Mouse (Mus musculus): ENCODE data around the gene Eif3k. TPM values are rescaled to one million over a fixed set of nuclear protein-coding genes. Genes with fewer than 3 reads are reported as not detected.

Gene Eif3k
- total RNA-seq, 1 experiment, result 474 TPM

GRCm38 (mm10) chr7:29008714-29009113 lies 27.1 kb upstream of the Eif3k start:
- no peak overlapping the region for H3K4me3 ChIP-seq (ENCODE audit: insufficient read depth in 1 of 2, low read depth in 1 of 2, low read length in 2 of 2, poor library complexity in 1 of 2, severe bottlenecking in 1 of 2)
- no peaks in the 10 kb centered on the region for H3K36me3 ChIP-seq (ENCODE audit: control insufficient read depth, insufficient read depth, low read length, poor library complexity, severe bottlenecking)
- no peak for DNase-seq (ENCODE audit: low read depth, low spot score)
- no peak overlapping the region for H3K27ac ChIP-seq (ENCODE audit: insufficient read depth, low read depth, low read length, poor library complexity, severe bottlenecking)
- in situ Hi-C loops (cut with MboI; ENCODE audit: low sequenced_read_pairs in 2 of 2, unreplicated experiment in 2 of 2), result no loop called here
- peaks cover 0 to 1% of the 10 kb centered on the region in 2 experiments; a peak in 1 of 4 replicates for H3K4me1 ChIP-seq (ENCODE audit: control insufficient read depth in 2 of 2, insufficient read depth in 2 of 2, low read length in 2 of 2, poor library complexity in 1 of 2)
- no peak overlapping the region for H3K9ac ChIP-seq (ENCODE audit: insufficient read depth, low read depth, low read length, poor library complexity, severe bottlenecking)
- no peaks in the 10 kb centered on the region for H3K9me3 ChIP-seq (ENCODE audit: control insufficient read depth, insufficient read depth, low read depth, low read length)
- TF ChIP-seq HCFC1 (IDR thresholded peaks at IDR 0.05; ENCODE audit: borderline replicate concordance, insufficient read depth, low read length), result no peak
- no peak for TF ChIP-seq ZNF384 (IDR thresholded peaks at IDR 0.05; ENCODE audit: low read depth, low read length)
- no peak for TF ChIP-seq ZC3H11A (IDR thresholded peaks at IDR 0.05; ENCODE audit: borderline replicate concordance, low read depth, low read length)
- TF ChIP-seq CHD2 (IDR thresholded peaks at IDR 0.05; ENCODE audit: low read depth, low read length), result no peak
- TF ChIP-seq MAFK (IDR thresholded peaks at IDR 0.05; ENCODE audit: insufficient read depth, low read depth, low read length), result no peak

- Histone ChIP-seq H3K9ac (ENCODE audit: insufficient read depth, low read depth, low read length, poor library complexity, severe bottlenecking) (no peak overlapping the region), H3K36me3 (ENCODE audit: control insufficient read depth, insufficient read depth, low read length, poor library complexity, severe bottlenecking) (no peaks in the 10 kb centered on the region), H3K9me3 (ENCODE audit: control insufficient read depth, insufficient read depth, low read depth, low read length) (no peaks in the 10 kb centered on the region), H3K4me3 (ENCODE audit: insufficient read depth in 1 of 2, low read depth in 1 of 2, low read length in 2 of 2, poor library complexity in 1 of 2, severe bottlenecking in 1 of 2) (no peak overlapping the region), H3K4me1 (ENCODE audit: control insufficient read depth in 2 of 2, insufficient read depth in 2 of 2, low read length in 2 of 2, poor library complexity in 1 of 2) (no peaks in the 10 kb centered on the region; a peak in 1 of 4 replicates), H3K27ac (ENCODE audit: insufficient read depth, low read depth, low read length, poor library complexity, severe bottlenecking) (no peak overlapping the region)
- no peak for DNase-seq (ENCODE audit: low read depth, low spot score)
- no peak for TF ChIP-seq ZNF384 (IDR thresholded peaks at IDR 0.05; ENCODE audit: low read depth, low read length)
- no peak for TF ChIP-seq MAFK (IDR thresholded peaks at IDR 0.05; ENCODE audit: insufficient read depth, low read depth, low read length)
- no peak for TF ChIP-seq CHD2 (IDR thresholded peaks at IDR 0.05; ENCODE audit: low read depth, low read length)
- in situ Hi-C loops (cut with MboI; ENCODE audit: low sequenced_read_pairs in 2 of 2, unreplicated experiment in 2 of 2), result no loop called here
These were observed 26.5 kb upstream of the Eif3k start for GRCm38 (mm10) chr7:29008171-29008570.

GRCm38 (mm10) chr7:29007224-29008101 lies 25.8 kb upstream of the Eif3k start:
- Histone ChIP-seq H3K27ac (ENCODE audit: insufficient read depth, low read depth, low read length, poor library complexity, severe bottlenecking) (no peak overlapping the region; the same call in 1 of the 2 replicates), H3K4me3 (ENCODE audit: insufficient read depth in 1 of 2, low read depth in 1 of 2, low read length in 2 of 2, poor library complexity in 1 of 2, severe bottlenecking in 1 of 2) (no peak overlapping the region), H3K9ac (ENCODE audit: insufficient read depth, low read depth, low read length, poor library complexity, severe bottlenecking) (no peak overlapping the region), H3K36me3 (ENCODE audit: control insufficient read depth, insufficient read depth, low read length, poor library complexity, severe bottlenecking) (no peaks in the 10 kb centered on the region), H3K4me1 (ENCODE audit: control insufficient read depth in 2 of 2, insufficient read depth in 2 of 2, low read length in 2 of 2, poor library complexity in 1 of 2) (no peaks in the 10 kb centered on the region), H3K9me3 (ENCODE audit: control insufficient read depth, insufficient read depth, low read depth, low read length) (no peaks in the 10 kb centered on the region)
- DNase-seq (ENCODE audit: low read depth, low spot score), result no peak
- TF ChIP-seq ZNF384 (IDR thresholded peaks at IDR 0.05; ENCODE audit: low read depth, low read length), result no peak
- TF ChIP-seq MAFK (IDR thresholded peaks at IDR 0.05; ENCODE audit: insufficient read depth, low read depth, low read length), result no peak
- no peak for TF ChIP-seq ZC3H11A (IDR thresholded peaks at IDR 0.05; ENCODE audit: borderline replicate concordance, low read depth, low read length)
- no peak for TF ChIP-seq HCFC1 (IDR thresholded peaks at IDR 0.05; ENCODE audit: borderline replicate concordance, insufficient read depth, low read length)
- no peak for TF ChIP-seq CHD2 (IDR thresholded peaks at IDR 0.05; ENCODE audit: low read depth, low read length)
- in situ Hi-C loops (cut with MboI; ENCODE audit: low sequenced_read_pairs in 2 of 2, unreplicated experiment in 2 of 2), result no loop called here

GRCm38 (mm10) chr7:29000651-29001605 lies 19.3 kb upstream of the Eif3k start:
- TF ChIP-seq HCFC1 (IDR thresholded peaks at IDR 0.05; ENCODE audit: borderline replicate concordance, insufficient read depth, low read length) (0 out of 2 replicates have a peak, but pooled peaks have one; percentile 19), MAFK (IDR thresholded peaks at IDR 0.05; ENCODE audit: insufficient read depth, low read depth, low read length) (no peak), ZNF384 (IDR thresholded peaks at IDR 0.05; ENCODE audit: low read depth, low read length) (no peak), ZC3H11A (IDR thresholded peaks at IDR 0.05; ENCODE audit: borderline replicate concordance, low read depth, low read length) (no peak), CHD2 (IDR thresholded peaks at IDR 0.05; ENCODE audit: low read depth, low read length) (no peak)
- Histone ChIP-seq H3K36me3 (ENCODE audit: control insufficient read depth, insufficient read depth, low read length, poor library complexity, severe bottlenecking) (no peaks in the 10 kb centered on the region), H3K27ac (ENCODE audit: insufficient read depth, low read depth, low read length, poor library complexity, severe bottlenecking) (no peak overlapping the region), H3K9ac (ENCODE audit: insufficient read depth, low read depth, low read length, poor library complexity, severe bottlenecking) (peak overlapping the region; percentile 19), H3K4me3 (ENCODE audit: insufficient read depth in 1 of 2, low read depth in 1 of 2, low read length in 2 of 2, poor library complexity in 1 of 2, severe bottlenecking in 1 of 2) (peak overlapping the region; percentile 65 to 77), H3K9me3 (ENCODE audit: control insufficient read depth, insufficient read depth, low read depth, low read length) (no peaks in the 10 kb centered on the region), H3K4me1 (ENCODE audit: control insufficient read depth in 2 of 2, insufficient read depth in 2 of 2, low read length in 2 of 2, poor library complexity in 1 of 2) (no peaks in the 10 kb centered on the region)
- peak; percentile 92 for DNase-seq (ENCODE audit: low read depth, low spot score)
- in situ Hi-C loops (cut with MboI; ENCODE audit: low sequenced_read_pairs in 2 of 2, unreplicated experiment in 2 of 2), result no loop called here

Data from ES-E14 (cell line).